ENCODE assay signal across 7 mouse cellular contexts in the genomic region with DNA sequence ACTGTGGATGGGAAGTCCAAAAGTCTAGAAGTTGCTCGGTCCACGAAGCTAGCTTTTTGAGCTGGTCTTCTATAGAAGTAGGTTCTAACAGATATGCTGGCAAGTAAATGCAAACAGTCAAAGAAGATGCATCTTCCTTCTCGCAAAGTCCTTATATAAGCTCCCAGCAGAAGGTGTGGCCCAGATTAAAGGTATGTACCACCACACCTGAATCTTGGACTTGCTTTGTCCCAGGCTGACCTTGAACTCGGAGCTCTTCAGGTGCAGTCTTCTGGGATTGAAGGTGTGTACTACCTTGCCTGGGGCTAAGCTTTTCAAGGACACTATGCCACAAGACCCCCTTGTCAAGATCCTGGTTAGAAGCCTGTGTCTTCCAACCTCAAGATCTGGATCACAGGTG. TPM values are rescaled to one million over a fixed set of nuclear protein-coding genes. Genes with fewer than 3 reads are reported as not detected.
DNase-seq lines count a peak whose midpoint lies in the region; ATAC-seq and TF ChIP-seq lines count a peak whose summit lies in the region.

Gene Nfyc, minus strand, starts transcription at position 101 of the 400 bp plus-strand sequence.

- no peaks in the 10 kb centered on the region for H3K9me3 ChIP-seq in ES-Bruce4 (replicated peaks; ENCODE audit: control insufficient read depth, insufficient read depth, low read length, poor library complexity, severe bottlenecking)
- H3K9me3 ChIP-seq in MEL (replicated peaks; ENCODE audit: insufficient read depth, low read length) = no peaks in the 10 kb centered on the region
- no peaks in the 10 kb centered on the region for H3K9me3 ChIP-seq in forebrain, embryonic 14.5 days (replicated peaks; ENCODE audit: control insufficient read depth, low read length)
- no peaks in the 10 kb centered on the region for H3K9me3 ChIP-seq in hindbrain, embryonic 12.5 days (replicated peaks)
- no peaks in the 10 kb centered on the region for H3K9me3 ChIP-seq in liver, embryonic 14.5 days (ENCODE audit: control insufficient read depth, low read length)

- H3K27ac ChIP-seq in ES-Bruce4 (ENCODE audit: insufficient read depth, low read length) (no peak within 1 kb of the TSS), MEL (ENCODE audit: control insufficient read depth, low read depth, low read length) (no peak within 1 kb of the TSS)
- H3K27ac ChIP-seq in forebrain, embryonic 14.5 days (ENCODE audit: low read depth, low read length) = no peak within 1 kb of the TSS
- no peak within 1 kb of the TSS for H3K27ac ChIP-seq in hindbrain, embryonic 12.5 days
- no peak within 1 kb of the TSS for H3K27ac ChIP-seq in liver, embryonic 14.5 days

- no peak for TF ChIP-seq EP300 in ES-Bruce4 (IDR thresholded peaks at IDR 0.05; ENCODE audit: insufficient read depth, low read depth, low read length)
- TF ChIP-seq EP300 in MEL (IDR thresholded peaks at IDR 0.05; ENCODE audit: low read depth in 1 of 2, low read length in 2 of 2) = no peak
- no peak for TF ChIP-seq EP300 in liver, embryonic 14.5 days (IDR thresholded peaks at IDR 0.05; ENCODE audit: low read depth)

- no peak for DNase-seq in MEL (ENCODE audit: low read depth, low spot score)
- DNase-seq in forebrain, embryonic 14.5 days (ENCODE audit: low spot score) = no peak
- no peak for DNase-seq in liver, embryonic 14.5 days (ENCODE audit: low read depth in 3 of 3, low spot score in 3 of 3)
- no peak for DNase-seq in urinary bladder, postnatal 25 days (ENCODE audit: low spot score)
- DNase-seq in B cell, adult 2 months = no peak

- H3K36me3 ChIP-seq in ES-Bruce4 (ENCODE audit: control insufficient read depth, insufficient read depth, low read length, poor library complexity, severe bottlenecking) (no peaks in the 10 kb centered on the region), MEL (ENCODE audit: control insufficient read depth in 1 of 2, insufficient read depth in 2 of 2, low read length in 2 of 2) (peaks cover 0 to 3% of the 10 kb centered on the region in 2 experiments; a peak in 2 of 4 replicates)
- no peaks in the 10 kb centered on the region for H3K36me3 ChIP-seq in forebrain, embryonic 14.5 days (ENCODE audit: control insufficient read depth, insufficient read depth, low read length)
- H3K36me3 ChIP-seq in hindbrain, embryonic 12.5 days = no peaks in the 10 kb centered on the region
- H3K36me3 ChIP-seq in liver, embryonic 14.5 days (replicated peaks; ENCODE audit: control insufficient read depth, insufficient read depth, low read depth) = no peaks in the 10 kb centered on the region

- H3K4me3 ChIP-seq in ES-Bruce4 (ENCODE audit: low read depth, low read length) = no peak within 1 kb of the TSS
- no peak within 1 kb of the TSS for H3K4me3 ChIP-seq in MEL (ENCODE audit: control insufficient read depth in 1 of 2, insufficient read depth in 1 of 2, low read depth in 2 of 2, low read length in 2 of 2)
- no peak within 1 kb of the TSS for H3K4me3 ChIP-seq in forebrain, embryonic 14.5 days (ENCODE audit: low read depth, low read length)
- H3K4me3 ChIP-seq in hindbrain, embryonic 12.5 days = no peak within 1 kb of the TSS
- no peak within 1 kb of the TSS for H3K4me3 ChIP-seq in liver, embryonic 14.5 days (ENCODE audit: insufficient read depth in 1 of 2, low read depth in 2 of 2, low read length in 2 of 2)

- TF ChIP-seq POLR2A in ES-Bruce4 (IDR thresholded peaks at IDR 0.05; ENCODE audit: insufficient read depth, low read length) (no peak), MEL (IDR thresholded peaks at IDR 0.05; ENCODE audit: control insufficient read depth in 1 of 2, insufficient read depth in 1 of 2, low read depth in 1 of 2, low read length in 2 of 2, poor library complexity in 1 of 2) (no peak)

- H3K79me2 ChIP-seq in MEL (ENCODE audit: control insufficient read depth, insufficient read depth, low read length, poor library complexity) = no peaks in the 10 kb centered on the region

- H3K9ac ChIP-seq in ES-Bruce4 (ENCODE audit: low read depth, poor library complexity, severe bottlenecking) (no peak within 1 kb of the TSS), MEL (ENCODE audit: control insufficient read depth, low read depth, low read length, poor library complexity, severe bottlenecking) (no peak within 1 kb of the TSS)
- no peak within 1 kb of the TSS for H3K9ac ChIP-seq in forebrain, embryonic 14.5 days (ENCODE audit: low read length)
- H3K9ac ChIP-seq in hindbrain, embryonic 12.5 days = no peak within 1 kb of the TSS
- H3K9ac ChIP-seq in liver, embryonic 14.5 days (replicated peaks) = no peak within 1 kb of the TSS

- ATAC-seq in forebrain, embryonic 14.5 days = no peak
- no peak for ATAC-seq in hindbrain, embryonic 12.5 days (ENCODE audit: low FRiP score)
- ATAC-seq in liver, embryonic 14.5 days (ENCODE audit: insufficient read depth) = no peak

- TF ChIP-seq CTCF in ES-Bruce4 (IDR thresholded peaks at IDR 0.05; ENCODE audit: low read depth, low read length) (no peak), MEL (IDR thresholded peaks at IDR 0.05 in 2 of 3, conservative IDR thresholded peaks at IDR 0.05 in 1 of 3; ENCODE audit: control insufficient read depth in 1 of 3, insufficient read depth in 1 of 3, low read depth in 2 of 3, low read length in 3 of 3, poor library complexity in 1 of 3, severe bottlenecking in 1 of 3) (no peak)
- no peak for TF ChIP-seq CTCF in liver, embryonic 14.5 days (IDR thresholded peaks at IDR 0.05; ENCODE audit: low read depth)

- 90% methylated on average over 4 of the region's 4 CpGs for WGBS in forebrain, embryonic 14.5 days
- 88% methylated on average over 4 of the region's 4 CpGs for WGBS in hindbrain, embryonic 12.5 days
- WGBS in liver, embryonic 14.5 days (ENCODE audit: insufficient replicate concordance) = 76% methylated on average over 4 of the region's 4 CpGs

- H3K4me2 ChIP-seq in forebrain, embryonic 14.5 days (ENCODE audit: low read length) = no peak within 1 kb of the TSS
- no peak within 1 kb of the TSS for H3K4me2 ChIP-seq in hindbrain, embryonic 12.5 days (replicated peaks)
- H3K4me2 ChIP-seq in liver, embryonic 14.5 days (ENCODE audit: low read depth) = no peak within 1 kb of the TSS

- no peak for TF ChIP-seq RAD21 in MEL (IDR thresholded peaks at IDR 0.05; ENCODE audit: low read depth, low read length)

- H3K27me3 ChIP-seq in ES-Bruce4 (ENCODE audit: control insufficient read depth, insufficient read depth, low read length, poor library complexity, severe bottlenecking) (no peaks in the 10 kb centered on the region), MEL (ENCODE audit: control insufficient read depth in 1 of 2, insufficient read depth in 2 of 2, low read length in 2 of 2) (peaks cover 0 to 3% of the 10 kb centered on the region in 2 experiments)
- no peaks in the 10 kb centered on the region for H3K27me3 ChIP-seq in forebrain, embryonic 14.5 days (replicated peaks; ENCODE audit: control insufficient read depth, insufficient read depth, low read length)
- no peaks in the 10 kb centered on the region for H3K27me3 ChIP-seq in hindbrain, embryonic 12.5 days
- H3K27me3 ChIP-seq in liver, embryonic 14.5 days (ENCODE audit: control insufficient read depth, insufficient read depth, low read length) = no peaks in the 10 kb centered on the region

- H3K4me1 ChIP-seq in ES-Bruce4 (ENCODE audit: control insufficient read depth, insufficient read depth, low read length) = peaks cover 1% of the 10 kb centered on the region
- H3K4me1 ChIP-seq in MEL (ENCODE audit: control insufficient read depth in 1 of 2, insufficient read depth in 2 of 2, low read length in 2 of 2) = peaks cover 0 to 2% of the 10 kb centered on the region in 2 experiments; a peak in 2 of 4 replicates
- H3K4me1 ChIP-seq in forebrain, embryonic 14.5 days (ENCODE audit: control insufficient read depth, insufficient read depth, low read length) = no peaks in the 10 kb centered on the region
- H3K4me1 ChIP-seq in hindbrain, embryonic 12.5 days = no peaks in the 10 kb centered on the region
- H3K4me1 ChIP-seq in liver, embryonic 14.5 days (replicated peaks; ENCODE audit: control insufficient read depth in 2 of 2, insufficient read depth in 2 of 2, low read length in 1 of 2) = peaks cover under 1 to 2% of the 10 kb centered on the region in 2 experiments; a peak in 2 of 4 replicates

TF ChIP-seq in MEL, 35 proteins besides CTCF, POLR2A, EP300 and RAD21:
- TF ChIP-seq GATA1 (IDR thresholded peaks at IDR 0.05; ENCODE audit: low read depth, low read length) (no peak), MYC (IDR thresholded peaks at IDR 0.05; ENCODE audit: low read depth, low read length) (no peak), MXI1 (IDR thresholded peaks at IDR 0.05; ENCODE audit: low read depth, low read length) (no peak), MAX (IDR thresholded peaks at IDR 0.05; ENCODE audit: low read length) (no peak), ZC3H11A (IDR thresholded peaks at IDR 0.05; ENCODE audit: low read depth, low read length) (no peak), TCF12 (IDR thresholded peaks at IDR 0.05; ENCODE audit: low read depth, low read length) (no peak), TBP (IDR thresholded peaks at IDR 0.05; ENCODE audit: low read depth, low read length) (no peak), GABPA (IDR thresholded peaks at IDR 0.05; ENCODE audit: low read depth, low read length) (no peak), JUND (IDR thresholded peaks at IDR 0.05; ENCODE audit: low read depth, low read length) (no peak), ELF1 (IDR thresholded peaks at IDR 0.05; ENCODE audit: low read depth, low read length) (no peak), CHD2 (IDR thresholded peaks at IDR 0.05; ENCODE audit: low read length) (no peak), NRF1 (IDR thresholded peaks at IDR 0.05; ENCODE audit: insufficient read depth, low read depth, low read length, poor library complexity, severe bottlenecking) (no peak)

RNA-seq across cellular contexts. Expression of gene Nfyc, which starts in this region (rescaled TPM):
- polyA plus RNA-seq in ES-Bruce4 (2011; ENCODE audit: insufficient read depth, insufficient read length, low read depth, missing spikeins) (40.1 and 46.2 TPM in 2 replicates), MEL (2012; ENCODE audit: insufficient read depth in 1 of 2, insufficient read length in 2 of 2, low read depth in 1 of 2, low replicate concordance in 2 of 2, missing spikeins in 1 of 2) (100 to 1,000 TPM in 1 of 2 experiments, 10 to 100 TPM in 1; 64.8 to 178 TPM)
- 39.5 and 45.9 TPM in 2 replicates for total RNA-seq in MEL (2012; rRNA removed)
- 120 and 123 TPM in 2 replicates for polyA plus RNA-seq in forebrain, embryonic 14.5 days (2014; fragmentation: Nextera tagmentation; extraction: Ambion mirVana)
- polyA plus RNA-seq in hindbrain, embryonic 12.5 days (2016; fragmentation: Nextera tagmentation; extraction: Ambion mirVana) = 101 and 104 TPM in 2 replicates
- polyA plus RNA-seq in liver, embryonic 14.5 days (2012; rRNA removed) = 53.3 and 58.2 TPM in 2 replicates
- polyA plus RNA-seq in liver, embryonic 14.5 days (2014; fragmentation: Nextera tagmentation; extraction: Ambion mirVana) = 50.6 and 50.7 TPM in 2 replicates
